Mouse (Mus musculus) effector memory CD4-positive, alpha-beta T cell, adult 5 months (primary cell): ENCODE measurements around the gene Tmub2. TPM values are rescaled to one million over a fixed set of nuclear protein-coding genes. Genes with fewer than 3 reads are reported as not detected.

Experiments
- polyA plus RNA-seq: library from polyadenylated mRNA; unstranded; fragments of 100-300 nt; shearing (Covaris generic); gene quantifications from one replicate; pipeline ENCODE4 v1.2.1, GENCODE M21; 2017

The Tmub2 gene
- polyA plus RNA-seq: 44.8 TPM

DNA sequence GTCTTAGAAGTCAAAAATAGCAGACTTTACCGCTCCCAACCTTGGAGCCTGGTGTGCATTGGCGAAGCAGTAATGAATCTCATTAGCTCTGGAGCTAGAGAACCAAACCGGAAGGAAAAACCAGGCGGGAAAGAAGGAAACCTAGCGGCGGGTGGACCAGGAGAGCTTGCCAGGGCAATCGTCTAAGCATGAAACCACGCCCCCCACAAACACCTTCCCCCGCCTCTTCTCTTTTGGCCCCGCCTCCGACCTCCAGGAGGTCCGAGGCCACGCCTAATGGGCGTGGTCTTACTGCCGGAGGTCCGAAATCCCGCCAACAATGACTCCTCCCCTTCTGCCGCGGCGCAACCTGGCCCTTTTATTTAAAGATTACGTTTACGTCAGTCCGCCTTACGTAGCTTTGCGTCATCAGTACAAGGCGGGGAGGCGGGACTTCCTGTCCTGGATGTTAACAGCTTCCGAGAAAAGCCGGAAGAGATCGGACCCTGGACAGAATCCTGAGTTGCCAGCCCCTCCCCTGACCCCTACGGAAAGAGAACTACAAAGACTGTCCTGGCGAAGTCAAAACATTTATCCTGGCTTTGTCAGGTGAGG lies at the start of gene Tmub2:
Gene Tmub2, plus strand, starts transcription at position 431 of the 594 bp plus-strand sequence.

DNA sequence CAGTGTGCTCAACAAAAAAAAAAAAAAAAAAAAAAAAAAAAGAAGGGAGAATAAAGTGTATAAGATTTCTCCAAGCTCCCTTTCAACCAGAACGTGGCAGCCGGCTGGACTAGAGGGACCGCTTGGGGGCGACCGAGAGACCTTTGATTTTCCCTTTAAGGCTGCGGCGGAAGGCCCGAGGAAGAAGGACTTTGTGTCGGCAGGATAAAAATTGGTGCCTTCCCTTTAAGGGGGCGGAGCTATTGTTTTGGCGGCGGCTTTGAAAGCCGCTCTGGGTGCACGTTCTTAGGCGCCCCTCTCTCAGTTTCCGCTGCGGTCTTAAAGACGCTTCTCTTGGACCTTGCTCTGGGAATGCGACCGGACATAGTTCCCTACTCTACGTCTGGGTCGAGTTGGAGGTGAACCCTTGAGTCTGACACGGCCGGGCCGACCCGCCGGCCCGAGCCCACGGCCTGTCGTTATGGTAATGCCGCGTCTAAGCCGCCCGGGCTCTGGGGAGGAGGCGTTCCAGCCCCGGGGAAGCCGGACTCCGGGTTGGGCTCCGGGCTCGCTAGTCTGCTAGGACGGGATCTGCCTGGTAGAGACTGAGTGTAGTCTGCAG lies 36.0 kb upstream of the Tmub2 start, which contains the start of gene BC030867:
Gene BC030867, plus strand, starts transcription at position 253 of the 601 bp plus-strand sequence.

DNA sequence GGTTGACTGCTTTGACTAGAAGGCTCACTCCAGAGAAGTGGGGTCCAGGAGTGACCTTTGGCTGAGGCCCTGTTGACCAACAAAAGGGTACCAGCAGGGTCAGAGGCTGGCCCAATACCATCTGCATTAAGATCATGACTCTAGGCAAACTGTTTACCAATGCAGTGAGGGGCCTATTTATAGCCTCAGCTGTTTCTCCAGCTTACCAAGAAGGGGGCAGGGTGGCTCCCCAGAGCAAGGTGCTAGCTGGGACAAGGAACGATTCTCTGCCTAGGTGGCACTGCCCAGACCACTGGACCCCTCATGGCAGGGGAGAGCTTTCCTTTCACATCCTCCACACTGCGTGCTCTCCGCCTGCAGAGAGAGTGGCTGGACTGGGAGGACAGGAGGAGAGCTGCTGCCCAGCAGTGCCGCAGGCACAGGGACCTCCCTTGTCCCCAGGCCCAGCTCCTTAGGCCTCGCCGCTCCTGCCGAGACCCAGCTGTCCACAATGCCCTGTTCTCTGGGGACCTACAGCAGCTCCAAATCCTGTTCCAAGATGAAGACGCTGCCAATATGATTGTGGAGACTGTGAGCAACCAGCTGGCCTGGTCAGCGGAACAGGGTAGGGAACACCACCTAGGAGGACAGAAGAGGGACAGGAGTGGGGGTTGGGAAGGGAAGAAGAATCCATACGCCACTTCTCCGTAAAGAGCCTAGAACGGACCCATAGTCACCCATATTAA lies 16.0 kb upstream of the Tmub2 start, which contains the start of gene Asb16:
Gene Asb16, plus strand, starts transcription at position 224 of the 725 bp plus-strand sequence.

DNA sequence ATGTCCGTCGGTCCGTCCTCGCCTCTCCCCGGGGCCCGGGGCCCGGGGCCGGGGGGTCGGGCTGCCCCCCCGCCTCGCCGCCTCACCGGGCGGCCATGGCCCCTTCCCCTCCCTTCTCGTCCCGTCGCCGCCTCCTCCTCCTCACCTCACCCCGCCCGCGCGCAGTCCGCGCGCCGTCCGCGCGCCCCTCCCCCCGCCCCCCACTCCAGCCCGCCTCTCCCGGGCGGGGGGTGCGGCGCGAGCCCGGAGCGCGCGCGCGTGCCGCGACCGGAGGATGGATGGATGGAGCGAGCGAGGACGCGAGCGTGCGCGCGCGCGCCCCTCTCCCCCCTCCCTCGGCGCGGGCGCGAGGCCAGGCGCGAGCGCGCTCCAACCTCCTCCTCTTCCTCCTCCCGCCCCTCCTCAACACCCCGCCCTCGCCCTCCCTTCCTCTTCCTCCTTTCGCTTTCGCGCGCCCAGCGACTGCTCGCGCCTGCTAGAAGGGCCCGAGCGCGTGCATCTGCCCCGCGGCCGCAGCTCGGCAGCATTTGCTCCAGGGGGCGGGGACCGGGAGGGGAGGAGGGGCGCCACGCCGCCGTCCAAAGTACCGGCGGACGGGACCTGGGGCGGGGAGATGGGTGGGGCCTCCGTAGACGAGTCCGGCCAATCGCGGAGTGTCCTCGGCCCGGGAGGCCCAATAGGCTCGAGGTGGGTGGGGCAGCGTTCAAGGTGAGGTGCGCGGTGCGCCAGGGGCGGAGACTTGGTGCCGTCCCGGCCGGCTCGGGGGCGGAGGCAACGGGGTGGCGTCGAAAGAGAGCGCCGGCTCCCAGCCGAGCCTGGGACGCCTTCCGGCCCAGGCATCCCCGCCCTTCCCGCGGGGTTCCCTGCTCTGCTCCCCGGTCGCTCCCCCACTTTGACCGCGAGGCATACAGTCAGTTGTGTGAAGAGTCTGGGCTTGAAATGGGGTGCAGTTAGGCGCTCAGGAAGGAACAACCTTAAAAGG lies 12.1 kb downstream of the Tmub2 start, which contains the start of gene Atxn7l3:
Gene Atxn7l3, minus strand, starts transcription at position 141 of the 982 bp plus-strand sequence.

DNA sequence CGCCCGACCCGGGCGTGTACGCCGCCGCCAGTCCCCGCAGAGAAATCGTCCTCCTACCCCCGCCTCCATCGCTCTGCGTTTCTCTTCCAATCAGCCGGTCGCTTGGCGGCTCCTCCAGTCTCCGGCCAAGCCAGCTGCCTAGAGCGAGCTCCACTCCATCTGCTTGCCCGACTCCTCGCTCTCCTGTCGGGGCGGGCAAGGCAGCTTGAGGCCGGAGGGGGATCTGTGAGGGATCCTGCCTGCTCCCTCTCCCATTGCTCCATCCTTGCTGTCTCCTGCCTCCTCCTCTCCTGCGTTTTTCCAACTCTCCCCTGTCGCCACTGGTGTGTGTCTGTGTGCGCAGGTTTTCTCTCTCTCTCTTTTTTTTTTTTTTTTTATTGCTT lies 34.7 kb downstream of the Tmub2 start, which contains the start of gene Ubtf:
Gene Ubtf, minus strand, starts transcription at position 333 of the 383 bp plus-strand sequence.

Other genes with a start within 250 kb of the Tmub2 start
- not detected for gene Cd300lg, start 243.4 kb upstream of the Tmub2 start, polyA plus RNA-seq
- gene Mpp2, start 196.4 kb upstream of the Tmub2 start, polyA plus RNA-seq: 6.8 TPM
- gene Ppy, start 183.6 kb upstream of the Tmub2 start, polyA plus RNA-seq: not detected
- gene Pyy, start 177.1 kb upstream of the Tmub2 start, polyA plus RNA-seq: not detected
- not detected for gene Nags, start 139.4 kb upstream of the Tmub2 start, polyA plus RNA-seq
- gene Tmem101, start 128.5 kb upstream of the Tmub2 start, polyA plus RNA-seq: 3.8 TPM
- gene Lsm12, start 99.6 kb upstream of the Tmub2 start, polyA plus RNA-seq: 76.2 TPM
- gene G6pc3, start 95.3 kb upstream of the Tmub2 start, polyA plus RNA-seq: 36.5 TPM
- 46.4 TPM for gene Hdac5, start 54.8 kb upstream of the Tmub2 start, polyA plus RNA-seq
- gene BC030867, start 36.0 kb upstream of the Tmub2 start, polyA plus RNA-seq: not detected
- gene Asb16, start 16.2 kb upstream of the Tmub2 start, polyA plus RNA-seq: not detected
- 18.1 TPM for gene Atxn7l3, start 11.7 kb downstream of the Tmub2 start, polyA plus RNA-seq
- gene Ubtf, start 34.8 kb downstream of the Tmub2 start, polyA plus RNA-seq: 110 TPM
- not detected for gene Slc4a1, start 81.3 kb downstream of the Tmub2 start, polyA plus RNA-seq
- 6.6 TPM for gene Rundc3a, start 108.5 kb downstream of the Tmub2 start, polyA plus RNA-seq
- 51.3 TPM for gene Slc25a39, start 123.0 kb downstream of the Tmub2 start, polyA plus RNA-seq
- gene Grn, start 145.4 kb downstream of the Tmub2 start, polyA plus RNA-seq: 22.9 TPM
- not detected for gene Fam171a2, start 162.8 kb downstream of the Tmub2 start, polyA plus RNA-seq
- 1.7 TPM for gene Itga2b, start 185.2 kb downstream of the Tmub2 start, polyA plus RNA-seq